ENCODE assay signal across 8 mouse cellular contexts in genomic region chr2:69205185-69205584, GRCm38 (mm10). TPM values are rescaled to one million over a fixed set of nuclear protein-coding genes. Genes with fewer than 3 reads are reported as not detected.
DNase-seq lines count a peak whose midpoint lies in the region; ATAC-seq and TF ChIP-seq lines count a peak whose summit lies in the region.

No protein-coding gene starts in this region.

- no peaks in the 10 kb centered on the region for H3K27me3 ChIP-seq in intestine, embryonic 14.5 days (replicated peaks; ENCODE audit: control insufficient read depth, insufficient read depth, low read length)
- no peaks in the 10 kb centered on the region for H3K27me3 ChIP-seq in liver, embryonic 15.5 days

- WGBS in intestine, embryonic 14.5 days, result 8% methylated on average over 6 of the region's 6 CpGs
- WGBS in liver, embryonic 15.5 days (ENCODE audit: insufficient replicate concordance), result 12% methylated on average over 6 of the region's 6 CpGs

- H3K9ac ChIP-seq in ES-E14 (ENCODE audit: insufficient read depth, low read depth, low read length, poor library complexity, severe bottlenecking), result peak overlapping the region; percentile 98
- peak overlapping the region; percentile 83 for H3K9ac ChIP-seq in intestine, embryonic 14.5 days (ENCODE audit: low read length)
- H3K9ac ChIP-seq in liver, embryonic 15.5 days, result peak overlapping the region; percentile 90

- DNase-seq in ES-E14 (ENCODE audit: low read depth, low spot score), result no peak
- DNase-seq in intestine, embryonic 14.5 days (ENCODE audit: low spot score), result peak; percentile 55
- no peak for DNase-seq in cerebellum, adult 11 months
- DNase-seq in left cerebral cortex, adult 2 months (ENCODE audit: extremely low spot score in 1 of 2, low spot score in 2 of 2), result no peak
- no peak for DNase-seq in ovary, adult 18-20 months (ENCODE audit: low spot score)
- DNase-seq in layer of hippocampus, adult 2 months (ENCODE audit: low spot score in 2 of 2), result no peak

- no peak for TF ChIP-seq POLR2A in cortical plate, adult 2 months (IDR thresholded peaks at IDR 0.05; ENCODE audit: extremely low read depth, insufficient read depth, low read length)

- H3K4me3 ChIP-seq in ES-E14 (ENCODE audit: insufficient read depth in 1 of 2, low read depth in 1 of 2, low read length in 2 of 2, poor library complexity in 1 of 2, severe bottlenecking in 1 of 2), result peak overlapping the region; percentile 86 to 99
- peak overlapping the region; percentile 35; the same call in 1 of the 2 replicates for H3K4me3 ChIP-seq in cortical plate, adult 2 months (ENCODE audit: insufficient read depth, low read length)
- H3K4me3 ChIP-seq in intestine, embryonic 14.5 days (ENCODE audit: low read depth, low read length), result peak overlapping the region; percentile 88
- peak overlapping the region; percentile 81 for H3K4me3 ChIP-seq in liver, embryonic 15.5 days (replicated peaks)
- H3K4me3 ChIP-seq in left cerebral cortex, adult 2 months, result no peak overlapping the region; the same call in 1 of the 2 replicates
- H3K4me3 ChIP-seq in layer of hippocampus, adult 2 months, result no peak overlapping the region; the same call in 1 of the 2 replicates

- in situ Hi-C loops in ES-E14 (cut with MboI; ENCODE audit: low sequenced_read_pairs in 2 of 2, unreplicated experiment in 2 of 2), result no loop called here

- no peaks in the 10 kb centered on the region for H3K9me3 ChIP-seq in ES-E14 (ENCODE audit: control insufficient read depth, insufficient read depth, low read depth, low read length)
- no peaks in the 10 kb centered on the region for H3K9me3 ChIP-seq in intestine, embryonic 14.5 days (ENCODE audit: control insufficient read depth, low read length)
- no peaks in the 10 kb centered on the region for H3K9me3 ChIP-seq in liver, embryonic 15.5 days (replicated peaks)

- H3K4me2 ChIP-seq in intestine, embryonic 14.5 days (ENCODE audit: low read length), result peak overlapping the region; percentile 64
- H3K4me2 ChIP-seq in liver, embryonic 15.5 days, result peak overlapping the region; percentile 65

- no peak overlapping the region for H3K27ac ChIP-seq in ES-E14 (ENCODE audit: insufficient read depth, low read depth, low read length, poor library complexity, severe bottlenecking)
- H3K27ac ChIP-seq in cortical plate, adult 2 months (ENCODE audit: insufficient read depth, low read length), result no peak overlapping the region
- no peak overlapping the region; the same call in 1 of the 2 replicates for H3K27ac ChIP-seq in intestine, embryonic 14.5 days (ENCODE audit: low read depth)
- H3K27ac ChIP-seq in liver, embryonic 15.5 days (replicated peaks), result peak overlapping the region; percentile 87
- no peak overlapping the region for H3K27ac ChIP-seq in left cerebral cortex, adult 2 months
- H3K27ac ChIP-seq in layer of hippocampus, adult 2 months, result no peak overlapping the region

- peaks cover 21% of the 10 kb centered on the region for H3K36me3 ChIP-seq in ES-E14 (ENCODE audit: control insufficient read depth, insufficient read depth, low read length, poor library complexity, severe bottlenecking)
- H3K36me3 ChIP-seq in intestine, embryonic 14.5 days (ENCODE audit: control insufficient read depth, insufficient read depth, low read length), result peaks cover 24% of the 10 kb centered on the region
- H3K36me3 ChIP-seq in liver, embryonic 15.5 days (replicated peaks), result peaks cover 30% of the 10 kb centered on the region

- intact Hi-C loops in left cerebral cortex, adult 2 months (cut with DNase I), result no loop called here

- ATAC-seq in intestine, embryonic 14.5 days (replicated peaks; ENCODE audit: low FRiP score, low TSS enrichment, low read depth), result no peak
- no peak for ATAC-seq in liver, embryonic 15.5 days (ENCODE audit: insufficient read depth)

- peaks cover 0 to 5% of the 10 kb centered on the region in 2 experiments; a peak in 1 of 4 replicates for H3K4me1 ChIP-seq in ES-E14 (ENCODE audit: control insufficient read depth in 2 of 2, insufficient read depth in 2 of 2, low read length in 2 of 2, poor library complexity in 1 of 2)
- no peaks in the 10 kb centered on the region for H3K4me1 ChIP-seq in cortical plate, adult 2 months (ENCODE audit: control insufficient read depth, insufficient read depth, low read length)
- peaks cover 10% of the 10 kb centered on the region for H3K4me1 ChIP-seq in intestine, embryonic 14.5 days (replicated peaks; ENCODE audit: control insufficient read depth, insufficient read depth, low read length)
- H3K4me1 ChIP-seq in liver, embryonic 15.5 days (replicated peaks), result peaks cover 18% of the 10 kb centered on the region

- TF ChIP-seq CTCF in cortical plate, adult 2 months (IDR thresholded peaks at IDR 0.05; ENCODE audit: extremely low read depth, insufficient read depth, low read length), result no peak
- TF ChIP-seq CTCF in left cerebral cortex, adult 2 months (IDR thresholded peaks at IDR 0.05), result no peak
- no peak for TF ChIP-seq CTCF in layer of hippocampus, adult 2 months (conservative IDR thresholded peaks at IDR 0.05)

TF ChIP-seq in ES-E14, 5 proteins besides CTCF, POLR2A, EP300 and RAD21:
- TF ChIP-seq ZC3H11A (IDR thresholded peaks at IDR 0.05; ENCODE audit: borderline replicate concordance, low read depth, low read length) (no peak), MAFK (IDR thresholded peaks at IDR 0.05; ENCODE audit: insufficient read depth, low read depth, low read length) (no peak), ZNF384 (IDR thresholded peaks at IDR 0.05; ENCODE audit: low read depth, low read length) (no peak), HCFC1 (IDR thresholded peaks at IDR 0.05; ENCODE audit: borderline replicate concordance, insufficient read depth, low read length) (no peak)

RNA-seq across cellular contexts. Expression of gene Spc25, which starts 0.8 kb away (rescaled TPM):
- 43.2 and 64.6 TPM in 2 replicates for total RNA-seq in ES-E14 (2012; rRNA removed)
- polyA plus RNA-seq in cortical plate, adult 2 months (2012; rRNA removed), result 0.91 and 1.1 TPM in 2 replicates
- 144 and 155 TPM in 2 replicates for polyA plus RNA-seq in intestine, embryonic 14.5 days (2014; fragmentation: Nextera tagmentation; extraction: Ambion mirVana)
- 122 and 131 TPM in 2 replicates for polyA plus RNA-seq in liver, embryonic 15.5 days (2015; fragmentation: Nextera tagmentation; extraction: Ambion mirVana)
- 1 to 10 TPM in 1 of 2 experiments, under 1 TPM in 1; 0.61 to 1.4 TPM for total RNA-seq in left cerebral cortex, adult 2 months (2021)
- total RNA-seq in layer of hippocampus, adult 2 months (2021), result 1 to 10 TPM in 1 of 2 experiments, under 1 TPM in 1; 0.71 to 1.2 TPM

RNA-seq across cellular contexts. Expression of gene G6pc2, which starts 5.7 kb away (rescaled TPM):
- 0.27 and 0.53 TPM in 2 replicates for total RNA-seq in ES-E14 (2012; rRNA removed)
- polyA plus RNA-seq in cortical plate, adult 2 months (2012; rRNA removed), result not detected in 2 replicates
- polyA plus RNA-seq in intestine, embryonic 14.5 days (2014; fragmentation: Nextera tagmentation; extraction: Ambion mirVana), result 0.39 and 1.7 TPM in 2 replicates
- not detected in 2 replicates for polyA plus RNA-seq in liver, embryonic 15.5 days (2015; fragmentation: Nextera tagmentation; extraction: Ambion mirVana)
- total RNA-seq in left cerebral cortex, adult 2 months (2021), result not detected
- not detected for total RNA-seq in layer of hippocampus, adult 2 months (2021)

Comparison
In these comparisons a context has a peak if more than half of its experiments do, and no peak if none do; other contexts are left out.
1. H3K4me3 ChIP-seq: peak in ES-E14 (2 of 2), cortical plate, adult 2 months (single experiment), intestine, embryonic 14.5 days (single experiment) and liver, embryonic 15.5 days (single experiment); none in left cerebral cortex, adult 2 months (single experiment) and layer of hippocampus, adult 2 months (single experiment).
2. RNA of gene Spc25, which starts 0.8 kb away (total RNA-seq): 43.2 to 64.6 TPM in ES-E14; 0.61 to 1.4 TPM in left cerebral cortex, adult 2 months and 0.71 to 1.2 TPM in layer of hippocampus, adult 2 months; every median in the first group is over 10 times any median in the second.
3. Peak in every context shown above with its lines, with median percentiles within 50 percentile points of each other: H3K9ac ChIP-seq.